Mouse (Mus musculus): Measurements from ENCODE around the gene Hes7. TPM values are rescaled to one million over a fixed set of nuclear protein-coding genes. Genes with fewer than 3 reads are reported as not detected.
A peak's percentile ranks its signal among the peaks of the same experiment; 100 is the strongest.

Gene Hes7
- total and polyA plus RNA-seq, 3 experiments: 0.08 to 1.4 TPM; not detected in 1

GRCm38 (mm10) chr11:69087082-69087481 is 33.1 kb upstream of the Hes7 start:
- Histone ChIP-seq H3K79me2 (ENCODE audit: control insufficient read depth, insufficient read depth, low read length, poor library complexity) (peaks cover 17% of the 10 kb centered on the region), H3K27ac (ENCODE audit: control insufficient read depth, low read depth, low read length) (no peak overlapping the region), H3K9me3 (replicated peaks; ENCODE audit: insufficient read depth, low read length) (no peaks in the 10 kb centered on the region), H3K9ac (ENCODE audit: control insufficient read depth, low read depth, low read length, poor library complexity, severe bottlenecking) (no peak overlapping the region), H3K36me3 (ENCODE audit: control insufficient read depth in 1 of 2, insufficient read depth in 2 of 2, low read length in 2 of 2) (peaks cover 4 to 5% of the 10 kb centered on the region in 2 experiments; a peak in 2 of 4 replicates), H3K4me3 (ENCODE audit: control insufficient read depth in 1 of 2, insufficient read depth in 1 of 2, low read depth in 2 of 2, low read length in 2 of 2) (no peak overlapping the region), H3K4me1 (ENCODE audit: control insufficient read depth in 1 of 2, insufficient read depth in 2 of 2, low read length in 2 of 2) (peaks cover 3 to 16% of the 10 kb centered on the region in 2 experiments; a peak in 3 of 4 replicates), H3K27me3 (ENCODE audit: control insufficient read depth in 1 of 2, insufficient read depth in 2 of 2, low read length in 2 of 2) (no peaks in the 10 kb centered on the region; a peak in 2 of 4 replicates)
- no peak for DNase-seq (ENCODE audit: low read depth, low spot score)
- TF ChIP-seq RAD21 (IDR thresholded peaks at IDR 0.05; ENCODE audit: low read depth, low read length) (no peak), NRF1 (IDR thresholded peaks at IDR 0.05; ENCODE audit: insufficient read depth, low read depth, low read length, poor library complexity, severe bottlenecking) (no peak), UBTF (IDR thresholded peaks at IDR 0.05; ENCODE audit: borderline replicate concordance, insufficient read depth, low read depth, low read length) (no peak), ELF1 (IDR thresholded peaks at IDR 0.05; ENCODE audit: low read depth, low read length) (no peak), POLR2AphosphoS5 (IDR thresholded peaks at IDR 0.05; ENCODE audit: borderline replicate concordance, low read depth, low read length) (no peak), POLR2A (IDR thresholded peaks at IDR 0.05; ENCODE audit: control insufficient read depth in 1 of 2, insufficient read depth in 1 of 2, low read depth in 1 of 2, low read length in 2 of 2, poor library complexity in 1 of 2) (no peak)

GRCm38 (mm10) chr11:69087597-69087996 is 32.6 kb upstream of the Hes7 start:
- H3K27ac ChIP-seq (ENCODE audit: control insufficient read depth, low read depth, low read length): no peak overlapping the region
- no peak overlapping the region for H3K9ac ChIP-seq (ENCODE audit: control insufficient read depth, low read depth, low read length, poor library complexity, severe bottlenecking)
- peaks cover 5 to 6% of the 10 kb centered on the region in 2 experiments; a peak in 3 of 4 replicates for H3K36me3 ChIP-seq (ENCODE audit: control insufficient read depth in 1 of 2, insufficient read depth in 2 of 2, low read length in 2 of 2)
- peaks cover 17% of the 10 kb centered on the region for H3K79me2 ChIP-seq (ENCODE audit: control insufficient read depth, insufficient read depth, low read length, poor library complexity)
- H3K4me1 ChIP-seq (ENCODE audit: control insufficient read depth in 1 of 2, insufficient read depth in 2 of 2, low read length in 2 of 2): peaks cover 3 to 16% of the 10 kb centered on the region in 2 experiments; a peak in 3 of 4 replicates
- H3K27me3 ChIP-seq (ENCODE audit: control insufficient read depth in 1 of 2, insufficient read depth in 2 of 2, low read length in 2 of 2): no peaks in the 10 kb centered on the region; a peak in 2 of 4 replicates
- H3K9me3 ChIP-seq (replicated peaks; ENCODE audit: insufficient read depth, low read length): no peaks in the 10 kb centered on the region
- TF ChIP-seq ZKSCAN1 (IDR thresholded peaks at IDR 0.05; ENCODE audit: low read depth, low read length) (no peak), GABPA (IDR thresholded peaks at IDR 0.05; ENCODE audit: low read depth, low read length) (no peak), ELF1 (IDR thresholded peaks at IDR 0.05; ENCODE audit: low read depth, low read length) (no peak), USF1 (IDR thresholded peaks at IDR 0.05; ENCODE audit: low read depth, low read length) (peak; percentile 25; the same call in 1 of the 2 replicates), NRF1 (IDR thresholded peaks at IDR 0.05; ENCODE audit: insufficient read depth, low read depth, low read length, poor library complexity, severe bottlenecking) (no peak)
- DNase-seq (ENCODE audit: low read depth, low spot score): no peak
- no peak overlapping the region for H3K4me3 ChIP-seq (ENCODE audit: control insufficient read depth in 1 of 2, insufficient read depth in 1 of 2, low read depth in 2 of 2, low read length in 2 of 2)

GRCm38 (mm10) chr11:69088103-69088855 is 31.9 kb upstream of the Hes7 start, which contains the start of gene Vamp2:
TSS of gene Vamp2 (plus strand) at chr11:69088490.
- Histone ChIP-seq H3K9ac (ENCODE audit: control insufficient read depth, low read depth, low read length, poor library complexity, severe bottlenecking) (peak within 1 kb of the TSS; percentile 94), H3K4me3 (ENCODE audit: control insufficient read depth in 1 of 2, insufficient read depth in 1 of 2, low read depth in 2 of 2, low read length in 2 of 2) (peak within 1 kb of the TSS; percentile 77 to 100), H3K9me3 (replicated peaks; ENCODE audit: insufficient read depth, low read length) (no peaks in the 10 kb centered on the region), H3K79me2 (ENCODE audit: control insufficient read depth, insufficient read depth, low read length, poor library complexity) (peaks cover 17% of the 10 kb centered on the region), H3K4me1 (ENCODE audit: control insufficient read depth in 1 of 2, insufficient read depth in 2 of 2, low read length in 2 of 2) (peaks cover 3 to 16% of the 10 kb centered on the region in 2 experiments; a peak in 3 of 4 replicates), H3K27me3 (ENCODE audit: control insufficient read depth in 1 of 2, insufficient read depth in 2 of 2, low read length in 2 of 2) (no peaks in the 10 kb centered on the region; a peak in 1 of 4 replicates), H3K36me3 (ENCODE audit: control insufficient read depth in 1 of 2, insufficient read depth in 2 of 2, low read length in 2 of 2) (peaks cover 5 to 6% of the 10 kb centered on the region in 2 experiments; a peak in 3 of 4 replicates), H3K27ac (ENCODE audit: control insufficient read depth, low read depth, low read length) (peak within 1 kb of the TSS; percentile 56)
- DNase-seq (ENCODE audit: low read depth, low spot score): peak; percentile 91
- 0 out of 2 replicates have a peak, but pooled peaks have one; percentile 34 for TF ChIP-seq UBTF (IDR thresholded peaks at IDR 0.05; ENCODE audit: borderline replicate concordance, insufficient read depth, low read depth, low read length)
- no peak for TF ChIP-seq KAT2A (conservative IDR thresholded peaks at IDR 0.05; ENCODE audit: low read depth, low read length)
- TF ChIP-seq BHLHE40 (IDR thresholded peaks at IDR 0.05; ENCODE audit: borderline replicate concordance, low read depth, low read length): no peak
- peak; percentile 13; the same call in 1 of the 2 replicates for TF ChIP-seq GATA1 (IDR thresholded peaks at IDR 0.05; ENCODE audit: low read depth, low read length)
- TF ChIP-seq CTCF (IDR thresholded peaks at IDR 0.05 in 2 of 3, conservative IDR thresholded peaks at IDR 0.05 in 1 of 3; ENCODE audit: control insufficient read depth in 1 of 3, insufficient read depth in 1 of 3, low read depth in 2 of 3, low read length in 3 of 3, poor library complexity in 1 of 3, severe bottlenecking in 1 of 3): no peak
- 0 out of 2 replicates have a peak, but pooled peaks have one; percentile 5 for TF ChIP-seq ZC3H11A (IDR thresholded peaks at IDR 0.05; ENCODE audit: low read depth, low read length)
- TF ChIP-seq MAX (IDR thresholded peaks at IDR 0.05; ENCODE audit: low read length): no peak; the same call in 1 of the 2 replicates
- TF ChIP-seq NELFE (IDR thresholded peaks at IDR 0.05; ENCODE audit: low read depth, low read length): peak; percentile 79
- peak; percentile 66; the same call in 1 of the 2 replicates for TF ChIP-seq HCFC1 (IDR thresholded peaks at IDR 0.05; ENCODE audit: low read depth, low read length)
- no peak for TF ChIP-seq RCOR1 (IDR thresholded peaks at IDR 0.05; ENCODE audit: low read depth, low read length)
- no peak for TF ChIP-seq E2F4 (IDR thresholded peaks at IDR 0.05; ENCODE audit: borderline replicate concordance, low read depth, low read length)
- 0 out of 2 replicates have a peak, but pooled peaks have one; percentile 31 for TF ChIP-seq ZMIZ1 (IDR thresholded peaks at IDR 0.05; ENCODE audit: low read depth, low read length)
- no peak for TF ChIP-seq POLR2AphosphoS5 (IDR thresholded peaks at IDR 0.05; ENCODE audit: borderline replicate concordance, low read depth, low read length)
- TF ChIP-seq USF2 (IDR thresholded peaks at IDR 0.05; ENCODE audit: borderline replicate concordance in 1 of 2, insufficient read depth in 1 of 2, low read depth in 1 of 2, low read length in 2 of 2): no peak
